Mouse (Mus musculus) erythroblast, adult 5-6 weeks (primary cell): ENCODE measurements around the gene Eps8. TPM values are rescaled to one million over a fixed set of nuclear protein-coding genes. Genes with fewer than 3 reads are reported as not detected.

Experiments
- ATAC-seq: replicated peaks from 2 replicates; pipeline ENCODE4 v1.8.0; 2016; ENCODE audit warnings: moderate number of reproducible peaks, mild to moderate bottlenecking, moderate TSS enrichment, inconsistent platforms; ENCODE audit not compliant: poor library complexity, low FRiP score, severe bottlenecking
- total RNA-seq, 2 experiments: library from RNA; stranded (forward) in 1 of 2; stranded (reverse) in 1 of 2; fragments of 150-400 nt in 1 of 2; fragments of 200-764, 138-1000 nt in 1 of 2; gene quantifications; 2 replicates each; pipeline versions ENCODE4 v1.2.3 to v1.2.4; 2015 to 2017; ENCODE audit warnings: low replicate concordance in 2 of 2

Eps8 gene
- total RNA-seq, 2 experiments from 2014 or later, result 2.3 to 4.4 TPM

- ATAC-seq, result no peak
Observed at GRCm38 (mm10) chr6:137668331-137668730, 13.7 kb upstream of the Eps8 start.

- ATAC-seq, result no peak
Observed at GRCm38 (mm10) chr6:137667665-137668064, 13.0 kb upstream of the Eps8 start.

GRCm38 (mm10) chr6:137664936-137665335 is 10.3 kb upstream of the Eps8 start:
- ATAC-seq, result no peak

GRCm38 (mm10) chr6:137661583-137662365 is 7.1 kb upstream of the Eps8 start:
- ATAC-seq, result no peak

- ATAC-seq, result no peak
Observed at GRCm38 (mm10) chr6:137658426-137659088, 3.9 kb upstream of the Eps8 start.

GRCm38 (mm10) chr6:137657203-137657602 is 2.5 kb upstream of the Eps8 start:
- no peak for ATAC-seq

- no peak for ATAC-seq
Observed at GRCm38 (mm10) chr6:137649528-137649927, 5.1 kb downstream of the Eps8 start.

GRCm38 (mm10) chr6:137649068-137649480 is 5.6 kb downstream of the Eps8 start:
- no peak for ATAC-seq

GRCm38 (mm10) chr6:137648110-137649067 is 6.3 kb downstream of the Eps8 start:
- no peak for ATAC-seq

- ATAC-seq, result no peak
Observed at GRCm38 (mm10) chr6:137647646-137648045, 7.0 kb downstream of the Eps8 start.

- no peak for ATAC-seq
Observed at GRCm38 (mm10) chr6:137646726-137647125, 8.0 kb downstream of the Eps8 start.

- ATAC-seq, result no peak
Observed at GRCm38 (mm10) chr6:137644893-137645292, 9.8 kb downstream of the Eps8 start.

GRCm38 (mm10) chr6:137643814-137644213 is 10.9 kb downstream of the Eps8 start:
- ATAC-seq, result no peak

- ATAC-seq, result no peak
Observed at GRCm38 (mm10) chr6:137641642-137642041, 13.0 kb downstream of the Eps8 start.

- ATAC-seq, result no peak
Observed at GRCm38 (mm10) chr6:137638834-137639567, 15.7 kb downstream of the Eps8 start.

GRCm38 (mm10) chr6:137637443-137637842 is 17.2 kb downstream of the Eps8 start:
- ATAC-seq, result no peak

- ATAC-seq, result no peak
Observed at GRCm38 (mm10) chr6:137636131-137636530, 18.5 kb downstream of the Eps8 start.

GRCm38 (mm10) chr6:137633626-137634025 is 21.1 kb downstream of the Eps8 start:
- no peak for ATAC-seq

- no peak for ATAC-seq
Observed at GRCm38 (mm10) chr6:137633121-137633520, 21.6 kb downstream of the Eps8 start.

GRCm38 (mm10) chr6:137630387-137630786 is 24.3 kb downstream of the Eps8 start:
- ATAC-seq, result no peak
